Mouse (Mus musculus): ENCODE measurements around the gene 0610010K14Rik. TPM values are rescaled to one million over a fixed set of nuclear protein-coding genes. Genes with fewer than 3 reads are reported as not detected.

0610010K14Rik gene
- polyA plus RNA-seq, 1 experiment from 2014 or later: 125 TPM

GRCm38 (mm10) chr11:70199107-70199506, 38.6 kb downstream of the 0610010K14Rik start:
- Histone ChIP-seq H3K4me2 (no peak overlapping the region), H3K36me3 (no peaks in the 10 kb centered on the region), H3K27me3 (replicated peaks) (peaks cover 30% of the 10 kb centered on the region), H3K4me3 (no peak overlapping the region), H3K27ac (replicated peaks) (no peak overlapping the region), H3K9ac (no peak overlapping the region), H3K4me1 (no peaks in the 10 kb centered on the region), H3K9me3 (no peaks in the 10 kb centered on the region)
- no peak for ATAC-seq (ENCODE audit: extremely low read depth, insufficient number of reproducible peaks, low FRiP score, low TSS enrichment)
- WGBS: 67% methylated on average over 8 of the region's 8 CpGs

GRCm38 (mm10) chr11:70198332-70198731, 39.4 kb downstream of the 0610010K14Rik start:
- no peak overlapping the region for H3K9ac ChIP-seq
- no peaks in the 10 kb centered on the region for H3K36me3 ChIP-seq
- ATAC-seq (ENCODE audit: extremely low read depth, insufficient number of reproducible peaks, low FRiP score, low TSS enrichment): no peak
- no peak overlapping the region for H3K27ac ChIP-seq (replicated peaks)
- 72% methylated on average over 3 of the region's 3 CpGs for WGBS
- H3K27me3 ChIP-seq (replicated peaks): peaks cover 27% of the 10 kb centered on the region
- no peaks in the 10 kb centered on the region for H3K9me3 ChIP-seq
- H3K4me2 ChIP-seq: no peak overlapping the region
- H3K4me1 ChIP-seq: 0 out of 2 replicates have a peak, but pooled peaks cover 2% of the 10 kb centered on the region
- H3K4me3 ChIP-seq: no peak overlapping the region

- Histone ChIP-seq H3K9ac (no peak overlapping the region), H3K4me2 (no peak overlapping the region), H3K36me3 (no peaks in the 10 kb centered on the region), H3K4me1 (0 out of 2 replicates have a peak, but pooled peaks cover 2% of the 10 kb centered on the region), H3K4me3 (no peak overlapping the region), H3K9me3 (no peaks in the 10 kb centered on the region), H3K27me3 (replicated peaks) (0 out of 2 replicates have a peak, but pooled peaks cover 3% of the 10 kb centered on the region), H3K27ac (replicated peaks) (no peak overlapping the region)
- ATAC-seq (ENCODE audit: extremely low read depth, insufficient number of reproducible peaks, low FRiP score, low TSS enrichment): no peak
- 48% methylated on average over 11 of the region's 11 CpGs for WGBS
Observed at GRCm38 (mm10) chr11:70193354-70194285, 44.1 kb downstream of the 0610010K14Rik start.

- H3K36me3 ChIP-seq: no peaks in the 10 kb centered on the region
- WGBS: 70% methylated on average over 4 of the region's 4 CpGs
- H3K4me3 ChIP-seq: no peak overlapping the region
- no peak for ATAC-seq (ENCODE audit: extremely low read depth, insufficient number of reproducible peaks, low FRiP score, low TSS enrichment)
- H3K4me1 ChIP-seq: 0 out of 2 replicates have a peak, but pooled peaks cover 2% of the 10 kb centered on the region
- H3K27ac ChIP-seq (replicated peaks): no peak overlapping the region
- H3K9me3 ChIP-seq: no peaks in the 10 kb centered on the region
- H3K9ac ChIP-seq: no peak overlapping the region
- no peak overlapping the region for H3K4me2 ChIP-seq
- H3K27me3 ChIP-seq (replicated peaks): 0 out of 2 replicates have a peak, but pooled peaks cover 3% of the 10 kb centered on the region
Observed at GRCm38 (mm10) chr11:70192157-70192556, 45.6 kb downstream of the 0610010K14Rik start.

GRCm38 (mm10) chr11:70191188-70191587, 46.5 kb downstream of the 0610010K14Rik start:
- no peak for ATAC-seq (ENCODE audit: extremely low read depth, insufficient number of reproducible peaks, low FRiP score, low TSS enrichment)
- H3K4me2 ChIP-seq: no peak overlapping the region
- H3K4me3 ChIP-seq: no peak overlapping the region
- H3K27ac ChIP-seq (replicated peaks): no peak overlapping the region
- no peaks in the 10 kb centered on the region for H3K36me3 ChIP-seq
- 0 out of 2 replicates have a peak, but pooled peaks cover 3% of the 10 kb centered on the region for H3K27me3 ChIP-seq (replicated peaks)
- H3K9me3 ChIP-seq: no peaks in the 10 kb centered on the region
- WGBS: 73% methylated on average over 6 of the region's 6 CpGs
- H3K4me1 ChIP-seq: 0 out of 2 replicates have a peak, but pooled peaks cover 2% of the 10 kb centered on the region
- H3K9ac ChIP-seq: no peak overlapping the region

GRCm38 (mm10) chr11:70189319-70190134, 48.2 kb downstream of the 0610010K14Rik start:
- WGBS: 85% methylated on average over 28 of the region's 28 CpGs
- H3K4me2 ChIP-seq: no peak overlapping the region
- H3K4me3 ChIP-seq: no peak overlapping the region
- no peak overlapping the region for H3K9ac ChIP-seq
- no peaks in the 10 kb centered on the region for H3K27me3 ChIP-seq (replicated peaks)
- H3K9me3 ChIP-seq: no peaks in the 10 kb centered on the region
- H3K4me1 ChIP-seq: 0 out of 2 replicates have a peak, but pooled peaks cover 2% of the 10 kb centered on the region
- H3K27ac ChIP-seq (replicated peaks): no peak overlapping the region
- ATAC-seq (ENCODE audit: extremely low read depth, insufficient number of reproducible peaks, low FRiP score, low TSS enrichment): no peak
- H3K36me3 ChIP-seq: no peaks in the 10 kb centered on the region

MicroRNA genes within 50 kb of the gene (microRNA counts, 519-probe panel; counts per million panel counts)
- microRNA mmu-miR-195 (209 counts per million, percentile 61 among the panel's probes with 10 or more counts), microRNA mmu-miR-497 (209 counts per million, percentile 61 among the panel's probes with 10 or more counts)

Small RNA genes within 50 kb of the gene (microRNA-seq; reads per million reads assigned to microRNA genes)
- gene Mir195a: 335 reads per million, percentile 69 among the genes with 10 or more reads in this experiment
- not detected for gene Mir497
- not detected for gene Mir497b

Other genes starting within 250 kb of the 0610010K14Rik start
- gene Gabarap, start 246.8 kb downstream of the 0610010K14Rik start, polyA plus RNA-seq (2015; fragmentation: Nextera tagmentation; extraction: Ambion mirVana): 456 and 466 TPM in 2 replicates
- 43.8 and 47.9 TPM in 2 replicates for gene Phf23, start 242.1 kb downstream of the 0610010K14Rik start, polyA plus RNA-seq (2015; fragmentation: Nextera tagmentation; extraction: Ambion mirVana)
- gene Dvl2, start 237.3 kb downstream of the 0610010K14Rik start, polyA plus RNA-seq (2015; fragmentation: Nextera tagmentation; extraction: Ambion mirVana): 20.7 and 22.0 TPM in 2 replicates
- 131 and 140 TPM in 2 replicates for gene Acadvl, start 222.5 kb downstream of the 0610010K14Rik start, polyA plus RNA-seq (2015; fragmentation: Nextera tagmentation; extraction: Ambion mirVana)
- 4.7 and 5.1 TPM in 2 replicates for gene Dlg4, start 221.0 kb downstream of the 0610010K14Rik start, polyA plus RNA-seq (2015; fragmentation: Nextera tagmentation; extraction: Ambion mirVana)
- 0.24 TPM in 1 of 2 replicates, not detected in the other for gene Asgr1, start 183.8 kb downstream of the 0610010K14Rik start, polyA plus RNA-seq (2015; fragmentation: Nextera tagmentation; extraction: Ambion mirVana)
- gene Asgr2, start 145.3 kb downstream of the 0610010K14Rik start, polyA plus RNA-seq (2015; fragmentation: Nextera tagmentation; extraction: Ambion mirVana): 0.18 TPM in 1 of 2 replicates, not detected in the other
- gene Mgl2, start 107.6 kb downstream of the 0610010K14Rik start, polyA plus RNA-seq (2015; fragmentation: Nextera tagmentation; extraction: Ambion mirVana): 0.53 and 0.67 TPM in 2 replicates
- gene Clec10a, start 81.7 kb downstream of the 0610010K14Rik start, polyA plus RNA-seq (2015; fragmentation: Nextera tagmentation; extraction: Ambion mirVana): 0.31 and 0.43 TPM in 2 replicates
- gene Slc16a11, start 25.2 kb downstream of the 0610010K14Rik start, polyA plus RNA-seq (2015; fragmentation: Nextera tagmentation; extraction: Ambion mirVana): 0.28 and 0.60 TPM in 2 replicates
- 5.0 and 7.1 TPM in 2 replicates for gene Slc16a13, start 16.9 kb downstream of the 0610010K14Rik start, polyA plus RNA-seq (2015; fragmentation: Nextera tagmentation; extraction: Ambion mirVana)
- gene Bcl6b, start 8.1 kb downstream of the 0610010K14Rik start, polyA plus RNA-seq (2015; fragmentation: Nextera tagmentation; extraction: Ambion mirVana): 17.8 and 18.3 TPM in 2 replicates
- 9.0 and 9.5 TPM in 2 replicates for gene Gm21988, start 1.9 kb upstream of the 0610010K14Rik start, polyA plus RNA-seq (2015; fragmentation: Nextera tagmentation; extraction: Ambion mirVana)
- gene Rnasek, start 1.9 kb upstream of the 0610010K14Rik start, polyA plus RNA-seq (2015; fragmentation: Nextera tagmentation; extraction: Ambion mirVana): 214 and 235 TPM in 2 replicates
- 2.5 and 3.5 TPM in 2 replicates for gene Alox12, start 17.4 kb upstream of the 0610010K14Rik start, polyA plus RNA-seq (2015; fragmentation: Nextera tagmentation; extraction: Ambion mirVana)
- gene Alox12e, start 84.7 kb upstream of the 0610010K14Rik start, polyA plus RNA-seq (2015; fragmentation: Nextera tagmentation; extraction: Ambion mirVana): not detected in 2 replicates
- 0.05 TPM in 1 of 2 replicates, not detected in the other for gene Alox15, start 114.1 kb upstream of the 0610010K14Rik start, polyA plus RNA-seq (2015; fragmentation: Nextera tagmentation; extraction: Ambion mirVana)
- 23.3 and 23.6 TPM in 2 replicates for gene Pelp1, start 172.1 kb upstream of the 0610010K14Rik start, polyA plus RNA-seq (2015; fragmentation: Nextera tagmentation; extraction: Ambion mirVana)
- 11.2 and 13.2 TPM in 2 replicates for gene Arrb2, start 194.7 kb upstream of the 0610010K14Rik start, polyA plus RNA-seq (2015; fragmentation: Nextera tagmentation; extraction: Ambion mirVana)
- gene Med11, start 214.0 kb upstream of the 0610010K14Rik start, polyA plus RNA-seq (2015; fragmentation: Nextera tagmentation; extraction: Ambion mirVana): 25.5 and 26.2 TPM in 2 replicates
- gene Zmynd15, start 221.5 kb upstream of the 0610010K14Rik start, polyA plus RNA-seq (2015; fragmentation: Nextera tagmentation; extraction: Ambion mirVana): 1.4 and 1.5 TPM in 2 replicates
- 6.8 and 6.9 TPM in 2 replicates for gene Cxcl16, start 222.1 kb upstream of the 0610010K14Rik start, polyA plus RNA-seq (2015; fragmentation: Nextera tagmentation; extraction: Ambion mirVana)